Mouse (Mus musculus) brain, adult 2 months (tissue): ENCODE measurements at regions not wholly inside any gene's neighbourhood (a gene's known extent, or its start where the extent isn't known, plus 50 kb on each side); places are given as distances from the start of the nearest gene placed in this dataset.

Experiments
- DNase-seq: peaks from one replicate; pipeline ENCODE4 v3.0.0; 2011; ENCODE audit warnings: low read depth, low spot score

DNA sequence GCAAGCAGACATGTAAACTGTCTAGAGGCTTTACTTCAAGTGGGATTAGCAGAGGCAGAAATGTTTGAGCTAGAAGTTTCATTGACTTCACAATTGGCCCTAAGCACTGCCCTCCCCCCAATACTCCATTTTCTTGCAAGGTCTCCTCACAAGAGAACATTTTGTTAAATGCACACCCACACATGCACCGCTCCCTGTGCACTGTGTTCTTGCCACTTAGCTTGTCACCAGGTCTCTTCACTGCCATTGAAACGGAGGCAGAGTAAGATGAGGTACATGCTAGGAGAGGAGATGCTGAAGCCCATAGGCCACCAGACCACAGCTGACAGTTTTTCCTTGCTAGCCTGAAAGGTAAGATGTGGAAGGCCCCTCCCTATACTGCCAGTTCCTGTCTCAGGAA, 53.0 kb upstream of the Lars2 start:
- DNase-seq, result peak; percentile 79
